ENCODE assay signal across 9 mouse cellular contexts in genomic region chr6:93757353-93758087, GRCm38 (mm10).
DNase-seq lines count a peak whose midpoint lies in the region; ATAC-seq and TF ChIP-seq lines count a peak whose summit lies in the region.
"Had no signal": no experiment of that assay in that cellular context is flagged by ENCODE, and none has a peak within 500 bp of the region (broad histone marks: within the 10 kb centered on the region; RNA-seq: fewer than 3 reads in every experiment).

No protein-coding gene starts in this region.

- H3K27ac ChIP-seq in intestine, postnatal 0 days (ENCODE audit: low read depth, low read length): peak overlapping the region; percentile 80

- H3K4me3 ChIP-seq in intestine, postnatal 0 days (ENCODE audit: low read depth, low read length): no peak overlapping the region
- H3K4me3 ChIP-seq: myocyte had no signal

- H3K27me3 ChIP-seq in intestine, postnatal 0 days (replicated peaks; ENCODE audit: control insufficient read depth, insufficient read depth, low read length): no peaks in the 10 kb centered on the region

- peak overlapping the region; percentile 35 for H3K4me2 ChIP-seq in intestine, postnatal 0 days (replicated peaks; ENCODE audit: low read depth)

- intact Hi-C loops in left cerebral cortex, postnatal 14 days (cut with DNase I): loop anchor here (5.0 to 10.0 kb wide), 3 partner anchors 225 to 973 kb away; no protein-coding TSS in a partner anchor

- H3K36me3 ChIP-seq in intestine, postnatal 0 days (ENCODE audit: control insufficient read depth, insufficient read depth): peaks cover 8% of the 10 kb centered on the region; the same call in 1 of the 2 replicates

- ATAC-seq in granulocyte monocyte progenitor cell, adult 5-6 weeks (replicated peaks; ENCODE audit: poor library complexity, severe bottlenecking): peak; percentile 100
- ATAC-seq in intestine, postnatal 0 days: peak; percentile 74
- ATAC-seq in megakaryocyte-erythroid progenitor cell, adult 5-6 weeks (replicated peaks; ENCODE audit: low FRiP score, low TSS enrichment, poor library complexity, severe bottlenecking): peak; percentile 85
- no peak for ATAC-seq in erythroblast, adult 5-6 weeks (replicated peaks; ENCODE audit: low FRiP score, poor library complexity, severe bottlenecking)

- 0 out of 2 replicates have a peak, but pooled peaks cover 5% of the 10 kb centered on the region for H3K4me1 ChIP-seq in intestine, postnatal 0 days (replicated peaks; ENCODE audit: control insufficient read depth, insufficient read depth, low read length)

- H3K9ac ChIP-seq in intestine, postnatal 0 days (ENCODE audit: low read depth, low read length): no peak overlapping the region; the same call in 1 of the 2 replicates

- no peaks in the 10 kb centered on the region for H3K9me3 ChIP-seq in intestine, postnatal 0 days (ENCODE audit: control insufficient read depth)

- 28% methylated on average over 11 of the region's 11 CpGs for WGBS in intestine, postnatal 0 days

- TF ChIP-seq CTCF in intestine, postnatal 0 days (IDR thresholded peaks at IDR 0.05; ENCODE audit: low read depth): peak; percentile 96

- peak; percentile 79 for DNase-seq in adrenal gland, postnatal 25 days
- peak; percentile 83 for DNase-seq in embryo, embryonic 9.5 days (ENCODE audit: extremely low spot score)
- peak; percentile 88 to 91 for DNase-seq in left cerebral cortex, postnatal 14 days (ENCODE audit: low spot score in 2 of 2)
- DNase-seq in skeletal muscle tissue, adult 2 months (ENCODE audit: low read depth, low spot score): peak; percentile 60
